Mouse (Mus musculus) E14TG2a.4 (cell line): ENCODE data around the gene Gm17364.
A peak's percentile ranks its signal among the peaks of the same experiment; 100 is the strongest.

Experiments
- H3K27me3 ChIP-seq: 2 replicates; pipeline ENCODE4 v1.6.1; 2014; ENCODE audit warnings: low read length, control low read depth; ENCODE audit not compliant: insufficient read depth
- H3K36me3 ChIP-seq: 2 replicates; pipeline ENCODE4 v1.6.1; 2014; ENCODE audit warnings: low read length, control low read depth; ENCODE audit not compliant: insufficient read depth
- H3K4me1 ChIP-seq: replicated peaks from 2 replicates; pipeline ENCODE4 v1.6.1; 2014; ENCODE audit warnings: low read depth, low read length, control low read depth
- H3K4me3 ChIP-seq: replicated peaks from 2 replicates; pipeline ENCODE4 v1.5.1; 2014; ENCODE audit warnings: mild to moderate bottlenecking, low read length
- H3K9me3 ChIP-seq: 2 replicates; pipeline ENCODE4 v1.6.1; 2014; ENCODE audit warnings: low read length, control low read depth
- CTCF ChIP-seq: conservative IDR thresholded peaks from 2 replicates; pipeline ENCODE4 v1.5.1; 2014; ENCODE audit warnings: low read length
- NANOG ChIP-seq: IDR thresholded peaks from 2 replicates; pipeline ENCODE4 v1.6.1; 2014; ENCODE audit warnings: borderline replicate concordance, low read length, mixed read lengths
- POU5F1 ChIP-seq: IDR thresholded peaks from 2 replicates; pipeline ENCODE4 v1.6.1; 2014; ENCODE audit warnings: low read length, borderline replicate concordance

Gm17364 gene

DNA sequence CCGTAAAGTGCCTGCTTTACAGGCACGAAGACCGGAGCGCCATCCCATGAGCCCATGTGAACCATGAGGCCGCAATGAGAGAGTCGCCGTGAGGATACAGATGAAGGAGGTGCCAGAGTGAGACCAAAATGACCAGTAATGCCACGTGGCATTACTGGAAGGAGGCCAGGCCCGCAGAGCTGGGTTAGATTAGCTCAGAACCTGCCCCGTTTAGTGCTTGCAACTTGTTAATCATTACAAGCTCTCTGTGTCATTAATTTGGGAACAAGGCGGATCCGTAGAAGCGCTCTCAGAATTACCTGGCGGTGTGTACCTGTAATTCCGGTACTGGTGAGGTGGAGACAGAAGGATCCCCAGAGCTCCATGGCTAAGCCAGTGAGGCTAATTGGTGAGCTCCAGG is 41.6 kb downstream of the Gm17364 start:
- peaks cover 18% of the 10 kb centered on the region for H3K4me1 ChIP-seq
- H3K9me3 ChIP-seq, result no peaks in the 10 kb centered on the region
- no peaks in the 10 kb centered on the region for H3K36me3 ChIP-seq
- TF ChIP-seq NANOG, result no peak
- H3K4me3 ChIP-seq, result peak overlapping the region; percentile 54
- H3K27me3 ChIP-seq, result peaks cover 39% of the 10 kb centered on the region

DNA sequence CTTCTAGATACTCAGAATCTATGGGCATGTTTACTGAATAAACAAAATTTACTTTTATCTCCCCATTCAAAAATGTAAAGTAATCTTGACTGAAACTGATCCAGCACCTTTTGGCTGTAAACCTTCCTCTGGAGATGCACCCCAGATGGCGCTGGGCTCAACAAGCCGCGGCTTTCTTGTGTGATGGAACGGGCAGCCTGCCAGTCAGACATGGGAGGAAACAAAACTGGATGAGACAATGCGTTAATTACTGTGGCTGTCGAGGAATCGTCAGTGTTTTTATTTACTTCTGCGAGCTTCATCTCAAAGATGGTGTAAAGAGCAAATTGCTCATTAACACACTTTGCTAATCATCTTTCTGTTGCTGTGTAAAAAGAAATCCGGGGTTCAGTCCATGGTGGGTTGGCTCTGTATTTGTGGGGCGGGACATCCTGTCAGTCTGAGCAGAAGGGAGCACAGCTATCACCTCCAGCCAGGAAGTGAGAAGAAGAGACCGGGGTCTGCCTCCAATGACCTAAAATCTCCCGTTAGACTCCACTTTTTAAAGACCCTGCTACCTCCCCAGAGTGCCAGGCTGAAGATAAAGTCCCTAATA is 42.3 kb downstream of the Gm17364 start:
- H3K4me1 ChIP-seq, result peaks cover 18% of the 10 kb centered on the region
- H3K27me3 ChIP-seq, result peaks cover 39% of the 10 kb centered on the region
- H3K4me3 ChIP-seq, result no peak overlapping the region
- TF ChIP-seq NANOG (no peak), CTCF (no peak), POU5F1 (no peak)
- H3K9me3 ChIP-seq, result no peaks in the 10 kb centered on the region
- no peaks in the 10 kb centered on the region for H3K36me3 ChIP-seq

DNA sequence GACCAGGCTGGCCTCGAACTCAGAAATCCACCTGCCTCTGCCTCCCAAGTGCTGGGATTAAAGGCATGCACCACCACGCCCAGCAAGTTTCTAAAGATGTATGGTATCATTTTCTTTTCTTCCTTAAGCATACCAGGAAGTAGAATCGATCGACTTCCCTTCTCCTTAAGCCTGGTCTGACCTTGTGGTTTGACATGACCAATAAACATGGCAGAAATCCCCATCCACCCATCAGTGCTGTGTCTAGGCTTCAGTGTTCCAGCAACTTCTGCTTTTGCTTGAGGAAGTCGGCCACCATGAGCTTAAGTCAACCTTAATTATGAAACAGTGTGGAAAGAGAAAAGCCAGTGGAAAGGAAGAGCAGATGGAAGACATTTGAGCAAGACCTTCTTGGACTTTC is 43.5 kb downstream of the Gm17364 start:
- H3K4me3 ChIP-seq, result no peak overlapping the region
- H3K4me1 ChIP-seq, result peaks cover 18% of the 10 kb centered on the region
- peaks cover 33% of the 10 kb centered on the region for H3K27me3 ChIP-seq
- no peak for TF ChIP-seq NANOG
- no peak for TF ChIP-seq POU5F1
- no peak for TF ChIP-seq CTCF
- H3K36me3 ChIP-seq, result no peaks in the 10 kb centered on the region
- H3K9me3 ChIP-seq, result no peaks in the 10 kb centered on the region

DNA sequence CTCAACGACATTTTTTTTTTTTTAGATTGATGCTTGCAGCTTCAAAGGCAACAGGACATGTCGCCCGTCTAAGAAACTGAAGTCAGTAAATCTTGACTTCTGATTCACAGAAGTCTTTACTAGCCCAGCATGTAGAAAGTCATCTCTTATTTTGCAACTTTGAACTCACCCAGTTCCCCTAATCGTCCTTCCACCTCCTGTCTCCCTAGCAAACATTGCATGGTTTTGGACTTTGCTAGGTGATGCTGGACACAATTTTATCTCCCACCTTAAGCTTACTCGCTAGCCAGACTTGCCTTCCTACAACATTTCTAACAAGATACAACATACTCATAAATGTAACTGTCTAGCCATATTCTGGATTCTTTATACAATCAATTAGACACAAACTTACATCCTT is 45.7 kb downstream of the Gm17364 start:
- Histone ChIP-seq H3K36me3 (no peaks in the 10 kb centered on the region), H3K9me3 (no peaks in the 10 kb centered on the region), H3K27me3 (peaks cover 23% of the 10 kb centered on the region), H3K4me3 (no peak overlapping the region), H3K4me1 (peaks cover 16% of the 10 kb centered on the region)
- TF ChIP-seq POU5F1, result no peak
- TF ChIP-seq NANOG, result no peak
- no peak for TF ChIP-seq CTCF

DNA sequence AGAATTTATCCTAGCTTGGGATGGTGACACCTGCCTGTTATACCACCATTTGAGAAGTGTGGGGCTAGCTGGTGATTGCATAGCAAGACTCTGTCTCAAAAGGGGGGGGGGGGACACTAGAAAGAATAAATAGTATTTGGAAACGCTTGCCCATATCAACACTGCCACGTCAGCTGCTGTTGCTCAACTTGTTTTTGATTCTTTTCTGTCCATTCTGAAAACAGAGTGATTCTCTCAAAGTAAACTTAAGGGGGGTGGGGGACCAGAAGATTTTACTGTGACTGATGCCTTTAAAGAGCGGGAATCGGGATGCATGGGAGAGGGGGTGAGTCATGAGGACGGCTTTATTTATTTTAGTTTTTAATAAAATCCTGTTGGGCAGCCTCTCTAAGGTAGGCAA is 47.3 kb downstream of the Gm17364 start:
- H3K4me1 ChIP-seq, result 0 out of 2 replicates have a peak, but pooled peaks cover 2% of the 10 kb centered on the region
- peaks cover 18% of the 10 kb centered on the region for H3K27me3 ChIP-seq
- TF ChIP-seq CTCF (no peak), POU5F1 (no peak)

More for the DNA sequence above, 47.3 kb downstream of the Gm17364 start:
- H3K4me3 ChIP-seq, result no peak overlapping the region
- no peaks in the 10 kb centered on the region for H3K9me3 ChIP-seq
- H3K36me3 ChIP-seq, result no peaks in the 10 kb centered on the region
